Mouse (Mus musculus) stomach, postnatal 0 days (tissue): ENCODE data around the gene Wfdc18. TPM values are rescaled to one million over a fixed set of nuclear protein-coding genes. Genes with fewer than 3 reads are reported as not detected.

Experiments used
- ATAC-seq: fragments of 200-750 bp; cut with Nextera tagmentation; 2 replicates; pipeline ENCODE4 v1.8.0; 2017; ENCODE audit not compliant: low FRiP score, low TSS enrichment
- DNase-seq: peaks from one replicate; pipeline ENCODE4 v3.0.0-alpha.2; 2016; ENCODE audit warnings: low spot score
- H3K27ac ChIP-seq: fragments of 300-500 bp; sonication (generic); replicated peaks from 2 replicates; pipeline ENCODE4 v1.5.1; 2014; ENCODE audit warnings: mild to moderate bottlenecking, control low read depth
- H3K27me3 ChIP-seq: fragments of 300-500 bp; sonication (generic); 2 replicates; pipeline ENCODE4 v1.6.1; 2014; ENCODE audit warnings: low read length; ENCODE audit not compliant: control insufficient read depth, insufficient read depth
- H3K36me3 ChIP-seq: fragments of 300-500 bp; sonication (generic); 2 replicates; pipeline ENCODE4 v1.6.1; 2014; ENCODE audit warnings: low read length, mixed read lengths; ENCODE audit not compliant: control insufficient read depth, insufficient read depth
- H3K4me1 ChIP-seq: fragments of 300-500 bp; sonication (generic); replicated peaks from 2 replicates; pipeline ENCODE4 v1.6.1; 2014; ENCODE audit warnings: antibody characterized with exemption; ENCODE audit not compliant: control insufficient read depth, insufficient read depth
- H3K4me2 ChIP-seq: fragments of 300-500 bp; sonication (generic); replicated peaks from 2 replicates; pipeline ENCODE4 v1.6.1; 2014; ENCODE audit warnings: low read depth, mild to moderate bottlenecking, control low read depth, moderate library complexity
- H3K4me3 ChIP-seq: fragments of 300-500 bp; sonication (generic); 2 replicates; pipeline ENCODE4 v1.5.1; 2014; ENCODE audit warnings: low read depth, low read length, control low read depth
- H3K9ac ChIP-seq: fragments of 300-500 bp; sonication (generic); 2 replicates; pipeline ENCODE4 v1.6.1; 2014; ENCODE audit warnings: mild to moderate bottlenecking, low read length, control low read depth, mixed read lengths
- H3K9me3 ChIP-seq: fragments of 300-500 bp; sonication (generic); 2 replicates; pipeline ENCODE4 v1.6.1; 2016; ENCODE audit warnings: low read length; ENCODE audit not compliant: control insufficient read depth
- CTCF ChIP-seq: IDR thresholded peaks from 2 replicates; pipeline ENCODE4 v1.5.1; 2016; ENCODE audit warnings: antibody characterized with exemption, low read depth, mild to moderate bottlenecking, moderate library complexity
- EP300 ChIP-seq: optimal IDR thresholded peaks from 2 replicates; pipeline ENCODE3; 2016; ENCODE audit warnings: antibody characterized with exemption
- WGBS: fragments of 180-500 bp; shearing (Covaris S2); extraction: QIAGEN DNeasy Blood & Tissue Kit; methylation state at CpG from one replicate; pipeline ENCODE4 v1.1.7; 2014; 5-methylcytosine and 5-hydroxymethylcytosine counted together
- polyA plus RNA-seq: library from polyadenylated mRNA; unstranded; fragments of >200 nt; fragmentation: Nextera tagmentation; extraction: Ambion mirVana; gene quantifications from 2 replicates; pipeline ENCODE4 v1.2.1, GENCODE M21; 2015

The Wfdc18 gene
- polyA plus RNA-seq, 1 experiment from 2014 or later, result 0.87 TPM

- TF ChIP-seq EP300, result no peak
- DNase-seq (no peak), ATAC-seq (no peak)
- Histone ChIP-seq H3K4me3 (no peak overlapping the region), H3K36me3 (no peaks in the 10 kb centered on the region), H3K27ac (no peak overlapping the region), H3K4me2 (no peak overlapping the region), H3K27me3 (no peaks in the 10 kb centered on the region), H3K4me1 (no peaks in the 10 kb centered on the region), H3K9ac (no peak overlapping the region), H3K9me3 (no peaks in the 10 kb centered on the region)
- WGBS, result 53% methylated on average over 4 of the region's 4 CpGs
These were observed 37.3 kb downstream of the Wfdc18 start for GRCm38 (mm10) chr11:83746152-83746551.

GRCm38 (mm10) chr11:83746681-83747080, 37.9 kb downstream of the Wfdc18 start, which contains the start of gene Wfdc21:
Wfdc21 (plus strand) TSS chr11:83746940.
- no peak within 1 kb of the TSS for H3K27ac ChIP-seq
- ATAC-seq, result no peak
- TF ChIP-seq EP300 (no peak), CTCF (no peak)

GRCm38 (mm10) chr11:83747376-83748265, 38.8 kb downstream of the Wfdc18 start:
- no peaks in the 10 kb centered on the region for H3K4me1 ChIP-seq
- 65% methylated on average over 6 of the region's 6 CpGs for WGBS
- H3K9ac ChIP-seq, result no peak overlapping the region
- no peak for DNase-seq
- H3K27me3 ChIP-seq, result no peaks in the 10 kb centered on the region
- H3K36me3 ChIP-seq, result no peaks in the 10 kb centered on the region
- no peak overlapping the region for H3K27ac ChIP-seq
- H3K4me3 ChIP-seq, result no peak overlapping the region
- ATAC-seq, result no peak
- H3K4me2 ChIP-seq, result no peak overlapping the region
- TF ChIP-seq CTCF (no peak), EP300 (no peak)
- no peaks in the 10 kb centered on the region for H3K9me3 ChIP-seq

More at GRCm38 (mm10) chr11:83746681-83747080, 37.9 kb downstream of the Wfdc18 start, which contains the start of gene Wfdc21:
- WGBS, result 73% methylated on average over 5 of the region's 5 CpGs
- no peak within 1 kb of the TSS for H3K9ac ChIP-seq
- no peaks in the 10 kb centered on the region for H3K36me3 ChIP-seq
- no peaks in the 10 kb centered on the region for H3K27me3 ChIP-seq
- H3K4me1 ChIP-seq, result no peaks in the 10 kb centered on the region
- H3K9me3 ChIP-seq, result no peaks in the 10 kb centered on the region
- DNase-seq, result no peak
- no peak within 1 kb of the TSS for H3K4me3 ChIP-seq
- no peak within 1 kb of the TSS for H3K4me2 ChIP-seq

GRCm38 (mm10) chr11:83753581-83754181, 44.9 kb downstream of the Wfdc18 start, which contains the start of gene Heatr6:
Heatr6 (plus strand) TSS chr11:83753696.
- Histone ChIP-seq H3K4me3 (peak within 1 kb of the TSS; percentile 80), H3K4me2 (peak within 1 kb of the TSS; percentile 80), H3K36me3 (peaks cover 15% of the 10 kb centered on the region), H3K9me3 (no peaks in the 10 kb centered on the region), H3K4me1 (peaks cover 4% of the 10 kb centered on the region; the same call in 1 of the 2 replicates), H3K9ac (peak within 1 kb of the TSS; percentile 85), H3K27me3 (no peaks in the 10 kb centered on the region), H3K27ac (peak within 1 kb of the TSS; percentile 83)
- ATAC-seq, result peak; percentile 98
- under 1% methylated on average over 47 of the region's 47 CpGs for WGBS
- TF ChIP-seq EP300, result no peak
- TF ChIP-seq CTCF, result peak; percentile 18; the same call in 1 of the 2 replicates
- DNase-seq, result peak; percentile 92

GRCm38 (mm10) chr11:83754227-83754626, 45.4 kb downstream of the Wfdc18 start:
- Histone ChIP-seq H3K4me3 (peak overlapping the region; percentile 80), H3K4me1 (peaks cover 4% of the 10 kb centered on the region; the same call in 1 of the 2 replicates), H3K27ac (peak overlapping the region; percentile 83), H3K9me3 (no peaks in the 10 kb centered on the region), H3K9ac (peak overlapping the region; percentile 85), H3K36me3 (peaks cover 20% of the 10 kb centered on the region), H3K4me2 (peak overlapping the region; percentile 80), H3K27me3 (no peaks in the 10 kb centered on the region)
- 1% methylated on average over 8 of the region's 8 CpGs for WGBS
- no peak for DNase-seq
- TF ChIP-seq EP300, result no peak
- ATAC-seq, result no peak

Other genes with a start within 250 kb of the Wfdc18 start
- gene Mmp28, start 245.9 kb upstream of the Wfdc18 start, polyA plus RNA-seq, result 5.6 and 6.4 TPM in 2 replicates
- gene Taf15, start 235.9 kb upstream of the Wfdc18 start, polyA plus RNA-seq, result 2.8 and 4.0 TPM in 2 replicates
- not detected in 2 replicates for gene Heatr9, start 186.8 kb upstream of the Wfdc18 start, polyA plus RNA-seq
- 0.33 and 1.1 TPM in 2 replicates for gene Ccl5, start 178.5 kb upstream of the Wfdc18 start, polyA plus RNA-seq
- 2.5 and 3.5 TPM in 2 replicates for gene Ccl9, start 130.4 kb upstream of the Wfdc18 start, polyA plus RNA-seq
- gene Ccl6, start 115.9 kb upstream of the Wfdc18 start, polyA plus RNA-seq, result 57.9 and 58.5 TPM in 2 replicates
- gene Rpl9-ps1, start 63.4 kb upstream of the Wfdc18 start, polyA plus RNA-seq, result not detected in 2 replicates
- 0.18 and 0.29 TPM in 2 replicates for gene Ccl3, start 59.7 kb upstream of the Wfdc18 start, polyA plus RNA-seq
- gene Ccl4, start 46.4 kb upstream of the Wfdc18 start, polyA plus RNA-seq, result 0.16 and 0.25 TPM in 2 replicates
- 0.81 and 2.7 TPM in 2 replicates for gene Wfdc17, start 5.0 kb upstream of the Wfdc18 start, polyA plus RNA-seq
- gene Wfdc21, start 37.9 kb downstream of the Wfdc18 start, polyA plus RNA-seq, result 3.1 and 3.4 TPM in 2 replicates
- gene Heatr6, start 44.7 kb downstream of the Wfdc18 start, polyA plus RNA-seq, result 8.6 and 9.2 TPM in 2 replicates
- gene Hnf1b, start 141.0 kb downstream of the Wfdc18 start, polyA plus RNA-seq, result 4.8 and 5.0 TPM in 2 replicates
- gene Ddx52, start 233.0 kb downstream of the Wfdc18 start, polyA plus RNA-seq, result 15.1 and 15.3 TPM in 2 replicates